Mouse (Mus musculus) heart, embryonic 10.5 days (tissue): ENCODE data around the gene Slc9b2. TPM values are rescaled to one million over a fixed set of nuclear protein-coding genes. Genes with fewer than 3 reads are reported as not detected.
A peak's percentile ranks its signal among the peaks of the same experiment; 100 is the strongest.

Source experiments
- DNase-seq: peaks from one replicate; pipeline ENCODE4 v3.0.0-alpha.2; 2017; ENCODE audit warnings: low spot score
- H3K27ac ChIP-seq: fragments of 300-500 bp; sonication (generic); 2 replicates; pipeline ENCODE4 v1.5.1; 2016; ENCODE audit warnings: mild to moderate bottlenecking
- H3K27me3 ChIP-seq: fragments of 300-500 bp; sonication (generic); 2 replicates; pipeline ENCODE4 v1.6.1; 2016; ENCODE audit warnings: mild to moderate bottlenecking; ENCODE audit not compliant: poor library complexity, insufficient read depth, severe bottlenecking
- H3K36me3 ChIP-seq: fragments of 300-500 bp; sonication (generic); 2 replicates; pipeline ENCODE4 v1.6.1; 2016; ENCODE audit warnings: mild to moderate bottlenecking, moderate library complexity
- H3K4me1 ChIP-seq: fragments of 300-500 bp; sonication (generic); 2 replicates; pipeline ENCODE4 v1.6.1; 2016; ENCODE audit warnings: mild to moderate bottlenecking
- H3K4me3 ChIP-seq: fragments of 300-500 bp; sonication (generic); 2 replicates; pipeline ENCODE4 v1.5.1; 2016; ENCODE audit warnings: mild to moderate bottlenecking, moderate library complexity
- H3K9me3 ChIP-seq: fragments of 300-500 bp; sonication (generic); 2 replicates; pipeline ENCODE4 v1.6.1; 2016; ENCODE audit warnings: mild to moderate bottlenecking, moderate library complexity
- WGBS: fragments of 180-500 bp; shearing (Covaris S2); methylation state at CpG from one replicate; pipeline ENCODE4 v1.1.7; 2016; 5-methylcytosine and 5-hydroxymethylcytosine counted together
- polyA plus RNA-seq: library from polyadenylated mRNA; unstranded; fragments of >200 nt; fragmentation: Nextera tagmentation; extraction: Ambion mirVana; gene quantifications from 2 replicates; pipeline ENCODE4 v1.2.1, GENCODE M21; 2016

Gene Slc9b2
- polyA plus RNA-seq, result 1.5 and 2.1 TPM in 2 replicates

DNA sequence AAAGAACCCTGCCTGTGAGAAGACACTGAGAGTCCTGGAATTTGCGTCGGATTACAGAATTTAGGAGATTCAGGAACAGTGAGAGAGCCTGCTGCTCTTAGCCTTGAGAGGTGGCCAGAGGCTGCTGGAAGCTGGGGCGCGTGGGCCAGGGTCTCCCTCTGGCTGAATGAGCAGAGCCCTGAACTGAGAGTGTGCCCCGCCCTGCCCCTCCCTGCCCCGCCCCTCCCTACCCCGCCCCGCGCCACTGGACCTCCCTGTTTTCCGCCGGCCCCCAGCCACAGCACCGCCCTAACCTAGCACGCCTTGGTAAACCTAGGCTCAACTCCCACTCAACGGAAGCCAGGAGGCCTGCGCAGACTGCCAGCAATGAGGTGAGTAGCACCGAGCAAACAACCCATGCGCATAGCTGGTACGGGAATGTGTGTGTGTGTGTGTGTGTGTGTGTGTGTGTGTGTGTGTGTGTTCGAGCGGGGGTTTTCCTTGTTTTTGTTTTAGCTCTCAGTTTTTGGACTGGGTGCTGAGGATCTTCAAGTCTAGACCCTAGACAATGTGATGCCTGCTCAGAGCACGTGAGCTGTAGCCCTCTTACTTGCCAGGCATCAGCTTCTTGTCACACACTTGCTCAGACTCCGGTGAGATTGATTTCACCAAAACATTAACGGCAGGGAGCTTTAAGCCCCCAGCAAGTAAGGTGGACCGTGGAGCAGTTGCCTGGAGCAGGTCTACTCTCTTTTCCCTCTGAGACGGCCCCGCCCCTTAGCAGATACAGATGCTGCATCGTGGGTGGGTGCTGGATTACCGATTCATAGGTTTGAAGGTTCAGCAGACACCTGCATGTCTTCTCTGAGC lies at the start of gene Slc9b2:
TSS of gene Slc9b2 (plus strand) at position 290 of the 849 bp plus-strand sequence.
- Histone ChIP-seq H3K36me3 (no peaks in the 10 kb centered on the region), H3K27ac (peak within 1 kb of the TSS; percentile 74)
- WGBS, result 7% methylated on average over 27 of the region's 28 CpGs

DNA sequence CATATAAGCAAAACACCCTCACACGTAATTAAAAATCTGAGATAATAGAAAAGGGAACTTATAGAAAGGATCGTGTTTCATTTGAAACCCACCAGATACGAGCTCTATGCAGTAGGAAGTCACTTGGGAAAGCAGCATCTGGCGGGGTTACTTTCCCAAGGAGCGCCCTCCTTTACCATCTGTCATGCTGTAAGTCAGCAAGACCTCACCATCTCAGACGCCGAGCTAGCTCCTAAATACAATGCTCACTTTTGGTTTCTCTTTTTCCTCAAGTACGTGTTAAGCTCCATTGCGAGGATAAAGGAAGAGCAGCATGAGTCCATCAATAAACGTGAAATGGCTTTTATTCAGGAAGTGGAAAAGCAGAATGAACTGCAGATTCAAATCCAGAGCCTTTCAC lies 48.6 kb upstream of the Slc9b2 start:
- Histone ChIP-seq H3K27me3 (no peaks in the 10 kb centered on the region), H3K9me3 (no peaks in the 10 kb centered on the region), H3K4me3 (no peak overlapping the region), H3K36me3 (peaks cover 89% of the 10 kb centered on the region), H3K4me1 (no peaks in the 10 kb centered on the region), H3K27ac (no peak overlapping the region)
- WGBS, result 93% methylated on average over 10 of the region's 10 CpGs
- DNase-seq, result no peak

More for the DNA sequence above, at the start of gene Slc9b2:
- Histone ChIP-seq H3K9me3 (no peaks in the 10 kb centered on the region), H3K4me3 (peak within 1 kb of the TSS; percentile 58), H3K27me3 (peaks cover 5% of the 10 kb centered on the region; the same call in 1 of the 2 replicates), H3K4me1 (peaks cover 16% of the 10 kb centered on the region)
- peak; percentile 86 for DNase-seq

DNA sequence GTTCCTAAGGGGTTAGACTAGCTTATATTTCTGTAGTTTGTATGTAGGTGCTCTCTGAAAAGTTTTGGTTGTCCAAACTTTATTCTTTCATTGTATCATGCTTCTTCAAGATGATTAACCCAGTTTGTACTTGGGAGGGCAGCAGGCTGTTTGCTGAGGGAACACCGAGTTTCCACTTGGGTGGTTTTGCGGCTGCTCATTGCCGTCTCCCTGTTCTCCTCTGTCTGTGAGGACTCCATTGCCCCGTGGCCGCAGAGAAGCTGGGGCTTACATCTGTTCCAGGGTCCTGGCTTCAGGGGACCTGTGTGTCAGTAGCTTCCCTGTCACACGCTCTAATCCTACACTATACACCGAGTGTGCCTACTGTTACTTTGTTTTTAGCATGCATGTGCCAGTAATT lies 47.3 kb upstream of the Slc9b2 start:
- no peak for DNase-seq
- Histone ChIP-seq H3K27me3 (no peaks in the 10 kb centered on the region), H3K27ac (no peak overlapping the region), H3K36me3 (peaks cover 97% of the 10 kb centered on the region), H3K4me1 (no peaks in the 10 kb centered on the region), H3K4me3 (no peak overlapping the region), H3K9me3 (no peaks in the 10 kb centered on the region)
- WGBS, result 88% methylated on average over 7 of the region's 7 CpGs

DNA sequence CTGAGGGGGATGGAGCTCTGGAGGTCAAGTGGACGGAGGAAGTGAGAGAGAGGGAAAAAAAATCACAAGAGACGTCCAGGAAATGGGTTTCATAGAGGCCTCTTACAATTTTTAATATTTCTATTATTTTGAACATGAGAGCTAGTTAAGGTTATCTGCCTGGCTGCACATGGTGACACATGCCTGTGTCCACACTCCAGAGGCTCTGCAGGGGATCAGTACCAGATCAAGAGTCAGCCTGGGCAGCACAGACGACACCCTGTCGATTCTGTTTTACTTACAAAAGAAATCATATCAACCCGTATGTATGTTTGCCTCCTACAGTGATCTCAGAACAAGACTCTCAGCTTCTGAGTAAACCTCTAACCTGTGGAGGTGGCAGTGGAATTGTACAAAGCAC lies 38.9 kb upstream of the Slc9b2 start:
- 91% methylated on average over 5 of the region's 5 CpGs for WGBS

DNA sequence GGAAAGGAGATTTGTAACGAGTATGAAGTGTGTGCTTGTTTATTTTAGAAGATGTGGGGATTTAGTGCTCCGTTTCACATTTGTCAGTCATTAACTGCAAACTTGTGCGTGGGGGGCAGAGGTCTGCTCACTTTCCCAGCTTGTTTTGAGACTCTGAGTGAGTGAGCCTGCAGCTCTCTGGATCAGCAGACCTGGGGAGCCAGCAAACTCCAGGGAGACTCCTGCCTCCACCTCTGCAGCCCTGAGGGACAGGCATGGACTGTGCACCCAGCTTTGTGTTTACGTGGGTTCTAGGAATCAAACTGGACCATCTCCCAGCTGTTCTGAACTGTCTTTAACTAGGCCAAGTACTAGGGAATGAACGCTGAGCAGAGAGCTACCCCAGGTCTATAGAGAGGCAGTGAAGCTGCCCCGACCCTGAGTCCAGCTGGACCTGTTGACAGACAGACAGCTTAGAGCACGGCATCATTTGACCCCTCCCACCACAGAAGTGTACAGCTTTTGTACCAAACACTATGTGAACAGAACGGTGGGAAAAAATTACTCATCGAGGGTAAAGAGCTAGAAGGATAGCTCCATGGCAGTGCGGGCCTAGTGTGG lies 38.0 kb upstream of the Slc9b2 start:
- no peak for DNase-seq
- Histone ChIP-seq H3K27ac (no peak overlapping the region), H3K9me3 (no peaks in the 10 kb centered on the region), H3K4me1 (no peaks in the 10 kb centered on the region), H3K27me3 (no peaks in the 10 kb centered on the region), H3K36me3 (peaks cover 89% of the 10 kb centered on the region), H3K4me3 (no peak overlapping the region)
- 89% methylated on average over 10 of the region's 10 CpGs for WGBS

More for the DNA sequence above, 38.9 kb upstream of the Slc9b2 start:
- Histone ChIP-seq H3K36me3 (peaks cover 94% of the 10 kb centered on the region), H3K9me3 (no peaks in the 10 kb centered on the region), H3K4me1 (no peaks in the 10 kb centered on the region), H3K27ac (no peak overlapping the region), H3K27me3 (no peaks in the 10 kb centered on the region), H3K4me3 (no peak overlapping the region)
- DNase-seq, result no peak

DNA sequence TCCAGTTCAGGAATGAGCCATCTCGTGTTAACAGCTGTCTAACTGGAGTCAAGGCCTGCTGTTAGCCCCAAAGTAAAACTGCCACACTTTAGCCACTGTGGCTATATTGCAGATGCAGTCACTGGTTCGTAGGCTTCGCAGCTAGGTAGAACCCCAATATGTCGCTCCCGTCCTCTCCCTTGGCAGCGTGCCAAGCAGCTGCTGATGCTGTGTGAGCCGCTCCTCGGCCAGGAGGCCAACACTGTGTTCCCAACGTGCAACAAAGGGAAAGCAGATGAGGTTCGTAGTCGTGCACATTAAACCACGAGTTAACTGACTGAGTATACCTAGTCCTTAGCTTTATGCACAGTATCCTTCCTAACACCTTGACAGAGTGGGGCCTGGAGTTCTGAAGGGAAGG lies 34.9 kb upstream of the Slc9b2 start:
- Histone ChIP-seq H3K27ac (no peak overlapping the region), H3K4me3 (no peak overlapping the region), H3K9me3 (no peaks in the 10 kb centered on the region), H3K4me1 (no peaks in the 10 kb centered on the region), H3K27me3 (no peaks in the 10 kb centered on the region), H3K36me3 (peaks cover 60% of the 10 kb centered on the region)
- DNase-seq, result no peak
- WGBS, result 94% methylated on average over 12 of the region's 12 CpGs

DNA sequence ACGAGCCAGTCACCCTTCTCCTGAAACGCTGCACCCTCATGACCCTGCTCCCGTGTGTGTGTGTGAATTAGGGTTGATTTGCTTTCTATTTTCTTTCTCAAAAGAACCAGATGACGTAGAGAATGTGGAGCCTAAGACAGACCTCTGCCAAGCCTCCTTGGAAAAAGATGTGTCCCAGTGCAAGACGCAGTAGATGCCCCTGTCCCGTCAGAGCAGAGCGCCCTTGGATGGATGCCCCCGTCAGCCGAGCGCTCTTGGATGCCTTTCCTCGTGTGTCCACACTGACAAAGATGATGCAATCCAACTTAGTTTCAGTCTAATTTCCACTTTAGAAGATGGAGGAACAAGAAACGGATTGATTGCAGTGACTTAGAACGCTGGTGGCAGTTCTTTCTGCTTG lies 34.5 kb upstream of the Slc9b2 start:
- H3K4me3 ChIP-seq, result no peak overlapping the region
- no peaks in the 10 kb centered on the region for H3K4me1 ChIP-seq
- H3K9me3 ChIP-seq, result no peaks in the 10 kb centered on the region
- 94% methylated on average over 13 of the region's 13 CpGs for WGBS
- no peak overlapping the region for H3K27ac ChIP-seq
- peaks cover 56% of the 10 kb centered on the region for H3K36me3 ChIP-seq
- H3K27me3 ChIP-seq, result no peaks in the 10 kb centered on the region
- DNase-seq, result no peak

DNA sequence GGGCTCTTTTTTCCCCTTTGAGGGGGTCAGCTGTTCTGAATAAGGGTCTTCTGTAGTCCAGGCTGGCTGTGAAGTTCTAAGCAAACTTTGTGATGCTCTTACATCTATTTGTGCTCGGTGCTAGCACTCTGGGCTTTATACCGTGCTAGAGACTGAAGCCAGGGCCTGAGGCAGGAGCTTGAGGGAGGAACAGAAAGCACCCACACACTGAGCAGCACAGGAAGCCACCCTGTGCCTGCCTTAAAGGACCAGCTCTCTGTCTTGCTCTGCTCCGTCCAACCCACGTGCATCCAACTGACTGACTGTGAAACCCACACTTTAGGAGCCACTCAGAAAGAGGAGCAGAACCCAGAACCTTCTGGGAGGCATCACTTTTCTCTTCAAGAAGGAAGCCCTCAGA lies 27.3 kb upstream of the Slc9b2 start:
- Histone ChIP-seq H3K9me3 (no peaks in the 10 kb centered on the region), H3K27me3 (no peaks in the 10 kb centered on the region), H3K4me3 (no peak overlapping the region), H3K4me1 (peaks cover 5% of the 10 kb centered on the region; the same call in 1 of the 2 replicates), H3K36me3 (no peaks in the 10 kb centered on the region), H3K27ac (peak overlapping the region; percentile 50; the same call in 1 of the 2 replicates)
- WGBS, result 75% methylated on average over 4 of the region's 4 CpGs
- DNase-seq, result peak; percentile 71

DNA sequence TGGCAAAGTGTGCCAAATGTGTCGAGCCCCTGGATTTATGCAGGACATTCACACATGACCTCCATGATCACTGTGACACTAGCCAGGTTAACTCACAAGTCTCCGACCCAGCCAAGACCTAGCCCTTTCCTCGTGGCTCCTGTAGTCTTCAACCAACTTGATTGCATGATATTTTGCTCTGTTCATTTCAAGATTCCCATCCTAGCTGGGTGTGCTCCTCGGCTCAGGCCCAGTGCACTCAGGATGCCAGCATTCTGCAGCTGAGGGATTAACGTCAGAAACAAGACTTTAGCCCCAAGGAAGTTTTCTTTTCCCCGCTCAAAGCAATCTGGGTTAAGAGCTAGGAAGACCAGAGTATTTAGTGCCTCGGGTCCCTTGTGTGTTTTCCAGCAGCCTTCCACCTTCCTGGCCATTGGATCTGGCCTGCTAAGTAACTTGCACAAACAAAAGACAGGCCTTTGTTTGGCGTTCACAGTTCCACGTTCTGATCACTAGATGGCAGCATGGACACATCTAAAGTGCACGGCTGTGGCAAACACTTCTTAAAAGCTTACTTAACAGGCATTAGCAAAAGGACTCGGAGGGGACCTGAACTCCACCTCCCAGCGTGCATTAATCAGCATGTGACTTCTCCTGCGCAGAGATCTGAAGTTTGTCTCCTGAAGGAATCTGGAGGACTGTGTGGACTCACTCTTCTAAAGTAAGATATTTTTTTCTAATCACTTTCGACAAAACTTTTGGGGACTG lies 26.7 kb upstream of the Slc9b2 start, which contains the start of gene Bdh2:
TSS of gene Bdh2 (plus strand) at position 553 of the 747 bp plus-strand sequence.
- H3K27me3 ChIP-seq, result no peaks in the 10 kb centered on the region
- peak within 1 kb of the TSS; percentile 50 for H3K27ac ChIP-seq
- H3K36me3 ChIP-seq, result no peaks in the 10 kb centered on the region
- no peaks in the 10 kb centered on the region for H3K9me3 ChIP-seq
- peak; percentile 86 for DNase-seq
- no peak within 1 kb of the TSS for H3K4me3 ChIP-seq
- 26% methylated on average over 14 of the region's 14 CpGs for WGBS
- H3K4me1 ChIP-seq, result peaks cover 5% of the 10 kb centered on the region; the same call in 1 of the 2 replicates

DNA sequence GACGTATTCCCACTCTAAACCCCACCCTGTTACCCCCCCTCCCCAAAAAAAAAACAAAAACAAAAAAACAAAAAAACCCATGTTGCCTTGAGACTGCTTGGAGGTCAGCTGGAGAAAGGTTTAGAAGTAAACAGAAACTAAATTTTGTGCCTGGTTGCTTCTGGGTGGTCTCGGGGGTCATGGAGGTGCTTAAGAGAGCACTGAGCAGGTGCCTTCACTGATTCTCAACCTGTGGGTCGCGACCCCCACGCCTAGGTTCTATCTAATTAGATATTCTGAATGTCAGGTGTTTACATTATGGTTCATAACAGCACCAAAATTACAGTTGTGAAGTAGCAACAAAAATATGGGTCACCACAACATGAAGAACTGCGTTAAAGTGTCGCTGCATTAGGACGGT lies 25.8 kb upstream of the Slc9b2 start:
- Histone ChIP-seq H3K27ac (no peak overlapping the region), H3K4me3 (no peak overlapping the region), H3K27me3 (no peaks in the 10 kb centered on the region), H3K9me3 (no peaks in the 10 kb centered on the region), H3K4me1 (peaks cover 5% of the 10 kb centered on the region; the same call in 1 of the 2 replicates), H3K36me3 (no peaks in the 10 kb centered on the region)
- WGBS, result 83% methylated on average over 8 of the region's 8 CpGs
- peak; percentile 65 for DNase-seq

DNA sequence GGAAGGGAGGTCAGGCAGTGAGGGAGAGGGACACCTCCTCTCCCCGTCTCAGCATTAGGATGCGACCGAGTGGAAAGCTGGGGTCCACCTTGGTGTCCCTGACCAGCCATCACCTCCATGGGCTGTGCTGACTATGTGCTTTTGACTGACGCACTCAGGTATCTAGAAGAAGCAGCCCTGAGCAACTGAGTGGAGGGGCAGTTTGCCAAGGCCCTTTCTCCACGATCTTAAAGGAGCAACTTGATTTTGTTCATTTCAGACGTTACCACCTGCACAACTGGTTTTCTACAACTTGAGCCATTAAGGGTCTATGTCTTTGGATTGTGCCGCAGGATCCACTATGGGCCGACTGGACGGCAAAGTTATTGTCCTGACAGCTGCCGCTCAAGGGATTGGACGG lies 22.2 kb upstream of the Slc9b2 start:
- Histone ChIP-seq H3K9me3 (no peaks in the 10 kb centered on the region), H3K27me3 (no peaks in the 10 kb centered on the region), H3K4me3 (no peak overlapping the region), H3K36me3 (no peaks in the 10 kb centered on the region), H3K27ac (no peak overlapping the region), H3K4me1 (peaks cover 5% of the 10 kb centered on the region; the same call in 1 of the 2 replicates)
- WGBS, result 83% methylated on average over 11 of the region's 11 CpGs
- DNase-seq, result no peak

DNA sequence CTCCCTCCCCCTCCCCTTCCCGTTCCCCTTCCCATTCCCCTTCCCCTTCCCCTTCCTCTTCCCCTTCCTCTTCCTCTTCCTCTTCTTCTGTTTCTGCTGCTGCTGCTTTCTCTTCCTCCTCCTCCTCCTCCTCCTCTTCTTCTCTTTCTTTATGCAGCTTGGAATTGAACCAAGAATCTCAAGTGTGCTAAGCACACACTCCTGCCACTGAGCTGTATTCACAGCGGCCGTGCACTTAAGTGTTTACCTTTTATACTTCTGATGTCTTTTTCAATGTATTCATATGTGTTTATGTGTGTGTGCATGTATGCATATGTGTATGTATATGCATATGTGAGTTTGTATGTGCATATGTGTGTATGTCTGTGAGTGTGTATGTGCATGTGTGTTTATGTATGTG lies 21.7 kb upstream of the Slc9b2 start:
- Histone ChIP-seq H3K36me3 (no peaks in the 10 kb centered on the region), H3K9me3 (no peaks in the 10 kb centered on the region), H3K4me3 (no peak overlapping the region), H3K27ac (no peak overlapping the region), H3K4me1 (peaks cover 1% of the 10 kb centered on the region; the same call in 1 of the 2 replicates), H3K27me3 (no peaks in the 10 kb centered on the region)
- DNase-seq, result no peak
- 78% methylated on average over 3 of the region's 3 CpGs for WGBS
